Mouse (Mus musculus) megakaryocyte, embryonic 14.5 days (primary cell): ENCODE results near the gene Nell2.

ENCODE experiments used
- FLI1 ChIP-seq: IDR thresholded peaks from 2 replicates; pipeline ENCODE4 v1.6.1; 2012; ENCODE audit warnings: low read length, inconsistent platforms, mixed read lengths
- GATA1 ChIP-seq: IDR thresholded peaks from 3 replicates; pipeline ENCODE4 v1.6.1; 2012; ENCODE audit warnings: mixed read lengths, low read length, inconsistent platforms, borderline replicate concordance

GRCm38 (mm10) chr15:95473976-95474375, 54.4 kb downstream of the Nell2 start:
- no peak for TF ChIP-seq GATA1
- no peak for TF ChIP-seq FLI1
